In genomic region chr12:91707807-91708206, GRCm38 (mm10) we compare ENCODE assay signal across 32 mouse cellular contexts.
DNase-seq lines count a peak whose midpoint lies in the region; ATAC-seq and TF ChIP-seq lines count a peak whose summit lies in the region.
"Had no signal": no experiment of that assay in that cellular context is flagged by ENCODE, and none has a peak within 500 bp of the region (broad histone marks: within the 10 kb centered on the region; RNA-seq: fewer than 3 reads in every experiment).

No protein-coding gene starts in this region.

- DNase-seq in kidney, adult 2 months = peak; percentile 14
- DNase-seq in kidney, adult 9 months = no peak
- peak; percentile 13 for DNase-seq in midbrain, embryonic 14.5 days
- DNase-seq in midbrain, postnatal 0 days (ENCODE audit: low spot score) = no peak
- DNase-seq in brain, embryonic 14.5 days (ENCODE audit: low read depth) = peak; percentile 89
- no peak for DNase-seq in adrenal gland, postnatal 36 days
- DNase-seq: B cell, adult 2 months; cerebellum, adult 2 months; cerebellum, postnatal 36 days; embryo, embryonic 11 days; gastrocnemius, adult 2 months; heart, postnatal 36 days; kidney, postnatal 4 days; layer of hippocampus, adult 9-11 months; liver; lung, postnatal 36 days; thymus, postnatal 14 days had no signal

- 78% methylated on average over 4 of the region's 4 CpGs for whole genome bisulfite sequencing in kidney, adult 2 months
- 83% methylated on average over 4 of the region's 4 CpGs for WGBS in midbrain, embryonic 14.5 days
- 84% methylated on average over 4 of the region's 4 CpGs for WGBS in midbrain, postnatal 0 days
- 39% methylated on average over 4 of the region's 4 CpGs for WGBS in forebrain, embryonic 15.5 days

- TF ChIP-seq CTCF in kidney, adult 2 months (conservative IDR thresholded peaks at IDR 0.05; ENCODE audit: insufficient read depth, insufficient read length, low read depth, low read length) = no peak
- no peak for TF ChIP-seq CTCF in midbrain, postnatal 0 days (IDR thresholded peaks at IDR 0.05)
- TF ChIP-seq CTCF in brain, embryonic 14.5 days (IDR thresholded peaks at IDR 0.05; ENCODE audit: borderline replicate concordance, extremely low read depth, insufficient read depth, insufficient read length) = no peak

- H3K9ac ChIP-seq in midbrain, embryonic 14.5 days (replicated peaks; ENCODE audit: low read length) = no peak overlapping the region
- no peak overlapping the region for H3K9ac ChIP-seq in midbrain, postnatal 0 days (replicated peaks; ENCODE audit: low read length, poor library complexity, severe bottlenecking)
- no peak overlapping the region for H3K9ac ChIP-seq in forebrain, embryonic 15.5 days (replicated peaks)
- H3K9ac ChIP-seq: embryonic facial prominence, embryonic 13.5 days; heart, embryonic 15.5 days; hindbrain, embryonic 15.5 days; intestine, embryonic 15.5 days; kidney, embryonic 15.5 days; liver, embryonic 15.5 days; lung, embryonic 15.5 days had no signal

- no peak for ATAC-seq in midbrain, embryonic 14.5 days (ENCODE audit: low FRiP score, low TSS enrichment)
- ATAC-seq in midbrain, postnatal 0 days (ENCODE audit: low FRiP score) = no peak
- ATAC-seq in forebrain, embryonic 15.5 days (replicated peaks) = peak; percentile 66
- ATAC-seq: intestine, embryonic 15.5 days; Patski had no signal

- H3K36me3 ChIP-seq in kidney, adult 2 months (ENCODE audit: control insufficient read depth, insufficient read depth, low read length) = no peaks in the 10 kb centered on the region
- H3K36me3 ChIP-seq in midbrain, embryonic 14.5 days (ENCODE audit: control insufficient read depth, insufficient read depth, low read length) = no peaks in the 10 kb centered on the region
- H3K36me3 ChIP-seq in midbrain, postnatal 0 days (ENCODE audit: insufficient read depth, low read length) = peaks cover 2% of the 10 kb centered on the region; the same call in 1 of the 2 replicates
- H3K36me3 ChIP-seq in forebrain, embryonic 15.5 days = no peaks in the 10 kb centered on the region
- H3K36me3 ChIP-seq: embryonic facial prominence, embryonic 13.5 days; heart, embryonic 15.5 days; hindbrain, embryonic 15.5 days; intestine, embryonic 15.5 days; kidney, embryonic 15.5 days; limb, embryonic 10.5 days; lung, embryonic 15.5 days had no signal

- H3K9me3 ChIP-seq in midbrain, embryonic 14.5 days (ENCODE audit: control insufficient read depth, low read length) = no peaks in the 10 kb centered on the region
- H3K9me3 ChIP-seq in midbrain, postnatal 0 days (ENCODE audit: low read length) = no peaks in the 10 kb centered on the region
- no peaks in the 10 kb centered on the region for H3K9me3 ChIP-seq in forebrain, embryonic 15.5 days
- H3K9me3 ChIP-seq: embryonic facial prominence, embryonic 13.5 days; G1E; heart, embryonic 15.5 days; hindbrain, embryonic 15.5 days; intestine, embryonic 15.5 days; kidney, embryonic 15.5 days; limb, embryonic 10.5 days; liver, embryonic 15.5 days; lung, embryonic 15.5 days; megakaryocyte, embryonic 14.5 days had no signal

- TF ChIP-seq POLR2A in kidney, adult 2 months (IDR thresholded peaks at IDR 0.05; ENCODE audit: low read depth, low read length) = no peak
- TF ChIP-seq POLR2A in brain, embryonic 14.5 days (IDR thresholded peaks at IDR 0.05; ENCODE audit: borderline replicate concordance, extremely low read depth, insufficient read depth, insufficient read length, poor library complexity, severe bottlenecking) = no peak

- no peak overlapping the region for H3K27ac ChIP-seq in kidney, adult 2 months (ENCODE audit: insufficient read depth, low read depth, low read length)
- H3K27ac ChIP-seq in midbrain, embryonic 14.5 days (replicated peaks; ENCODE audit: low read depth, low read length) = no peak overlapping the region
- H3K27ac ChIP-seq in midbrain, postnatal 0 days (ENCODE audit: low read depth, low read length) = no peak overlapping the region
- no peak overlapping the region for H3K27ac ChIP-seq in forebrain, embryonic 15.5 days (replicated peaks)
- H3K27ac ChIP-seq: embryonic facial prominence, embryonic 13.5 days; gastrocnemius, adult 2 months; heart, embryonic 15.5 days; hindbrain, embryonic 15.5 days; intestine, embryonic 15.5 days; kidney, embryonic 15.5 days; left cerebral cortex, adult 2 months; limb, embryonic 10.5 days; liver, embryonic 15.5 days; lung, embryonic 15.5 days had no signal

- H3K27me3 ChIP-seq in kidney, adult 2 months (replicated peaks; ENCODE audit: control insufficient read depth, insufficient read depth, low read length) = no peaks in the 10 kb centered on the region
- no peaks in the 10 kb centered on the region for H3K27me3 ChIP-seq in midbrain, embryonic 14.5 days (ENCODE audit: control insufficient read depth, insufficient read depth, low read length)
- H3K27me3 ChIP-seq in midbrain, postnatal 0 days (ENCODE audit: insufficient read depth, low read length) = no peaks in the 10 kb centered on the region
- H3K27me3 ChIP-seq in forebrain, embryonic 15.5 days = no peaks in the 10 kb centered on the region
- H3K27me3 ChIP-seq: CH12.LX; embryonic facial prominence, embryonic 13.5 days; hindbrain, embryonic 15.5 days; intestine, embryonic 15.5 days; kidney, embryonic 15.5 days; liver, embryonic 15.5 days; lung, embryonic 15.5 days; megakaryocyte, embryonic 14.5 days; Patski had no signal

- H3K4me3 ChIP-seq in kidney, adult 2 months (ENCODE audit: insufficient read depth, low read depth, low read length) = no peak overlapping the region
- no peak overlapping the region for H3K4me3 ChIP-seq in midbrain, embryonic 14.5 days (replicated peaks; ENCODE audit: low read depth, low read length)
- no peak overlapping the region for H3K4me3 ChIP-seq in midbrain, postnatal 0 days (ENCODE audit: low read depth, low read length)
- no peak overlapping the region for H3K4me3 ChIP-seq in forebrain, embryonic 15.5 days
- H3K4me3 ChIP-seq: embryonic facial prominence, embryonic 13.5 days; erythroblast, embryonic 14.5 days; gastrocnemius, adult 2 months; heart, embryonic 15.5 days; hindbrain, embryonic 15.5 days; intestine, embryonic 15.5 days; kidney, embryonic 15.5 days; left cerebral cortex, adult 2 months; limb, embryonic 10.5 days; liver, embryonic 15.5 days; lung, embryonic 15.5 days; megakaryocyte, embryonic 14.5 days had no signal

- peaks cover 3% of the 10 kb centered on the region; the same call in 1 of the 2 replicates for H3K4me1 ChIP-seq in kidney, adult 2 months (ENCODE audit: control insufficient read depth, insufficient read depth, low read length)
- H3K4me1 ChIP-seq in midbrain, embryonic 14.5 days (ENCODE audit: control insufficient read depth, insufficient read depth, low read length) = no peaks in the 10 kb centered on the region
- no peaks in the 10 kb centered on the region for H3K4me1 ChIP-seq in midbrain, postnatal 0 days (ENCODE audit: insufficient read depth, low read length)
- H3K4me1 ChIP-seq in forebrain, embryonic 15.5 days = peaks cover 27% of the 10 kb centered on the region
- H3K4me1 ChIP-seq: intestine, embryonic 15.5 days; lung, embryonic 15.5 days had no signal

- H3K4me2 ChIP-seq in midbrain, embryonic 14.5 days (ENCODE audit: low read length) = no peak overlapping the region
- H3K4me2 ChIP-seq in midbrain, postnatal 0 days (ENCODE audit: low read depth, low read length, poor library complexity, severe bottlenecking) = no peak overlapping the region
- no peak overlapping the region for H3K4me2 ChIP-seq in forebrain, embryonic 15.5 days (replicated peaks)
- H3K4me2 ChIP-seq: embryonic facial prominence, embryonic 13.5 days; heart, embryonic 15.5 days; hindbrain, embryonic 15.5 days; intestine, embryonic 15.5 days; kidney, embryonic 15.5 days; liver, embryonic 15.5 days; lung, embryonic 15.5 days had no signal

Comparison
In these comparisons a context has a peak if more than half of its experiments do, and no peak if none do; other contexts are left out.
1. DNase-seq: peak in kidney, adult 2 months (single experiment), midbrain, embryonic 14.5 days (single experiment) and brain, embryonic 14.5 days (single experiment); none in kidney, adult 9 months (single experiment), midbrain, postnatal 0 days (single experiment) and adrenal gland, postnatal 36 days (0 of 2).